Mouse (Mus musculus) ES-E14 (cell line): Measurements from ENCODE around the gene Slit3. TPM values are rescaled to one million over a fixed set of nuclear protein-coding genes. Genes with fewer than 3 reads are reported as not detected.

Source experiments
- DNase-seq: peaks from one replicate; pipeline ENCODE4 v3.0.0-alpha.2; 2013; ENCODE audit warnings: low read depth, low spot score
- H3K27ac ChIP-seq: 2 replicates; pipeline ENCODE4 v1.5.1; 2012; ENCODE audit warnings: low read depth, mild to moderate bottlenecking, low read length, moderate library complexity, mixed read lengths; ENCODE audit not compliant: poor library complexity, insufficient read depth, severe bottlenecking
- H3K36me3 ChIP-seq: 2 replicates; pipeline ENCODE4 v1.6.1; 2012; ENCODE audit warnings: mild to moderate bottlenecking, low read length, moderate library complexity, mixed read lengths; ENCODE audit not compliant: control insufficient read depth, poor library complexity, insufficient read depth, severe bottlenecking
- H3K4me1 ChIP-seq, 2 experiments: fragments of 150-350 bp in 1 of 2; sonication (generic) in 1 of 2; 2 replicates each; pipeline ENCODE4 v1.6.1; 2012; ENCODE audit warnings: low read length in 2 of 2, mild to moderate bottlenecking in 1 of 2, mixed read lengths in 1 of 2; ENCODE audit not compliant: control insufficient read depth in 2 of 2, insufficient read depth in 2 of 2, poor library complexity in 1 of 2
- H3K4me3 ChIP-seq, 2 experiments: fragments of 150-350 bp in 1 of 2; sonication (generic) in 1 of 2; 2 replicates each; pipeline ENCODE4 v1.5.1; 2012; ENCODE audit warnings: low read length in 2 of 2, low read depth in 1 of 2, mild to moderate bottlenecking in 1 of 2, mixed read lengths in 1 of 2; ENCODE audit not compliant: insufficient read depth in 1 of 2, poor library complexity in 1 of 2, severe bottlenecking in 1 of 2
- H3K9ac ChIP-seq: 2 replicates; pipeline ENCODE4 v1.6.1; 2012; ENCODE audit warnings: low read depth, mild to moderate bottlenecking, low read length, mixed read lengths; ENCODE audit not compliant: poor library complexity, insufficient read depth, severe bottlenecking
- H3K9me3 ChIP-seq: fragments of 150-350 bp; sonication (generic); 2 replicates; pipeline ENCODE4 v1.6.1; 2012; ENCODE audit warnings: low read depth, mild to moderate bottlenecking, low read length; ENCODE audit not compliant: control insufficient read depth, insufficient read depth
- CHD2 ChIP-seq: IDR thresholded peaks from 2 replicates; pipeline ENCODE4 v1.6.1; 2014; ENCODE audit warnings: mild to moderate bottlenecking, low read depth, low read length, inconsistent platforms
- HCFC1 ChIP-seq: IDR thresholded peaks from 2 replicates; pipeline ENCODE4 v1.6.1; 2012; ENCODE audit warnings: low read length, inconsistent platforms, borderline replicate concordance; ENCODE audit not compliant: insufficient read depth
- MAFK ChIP-seq: IDR thresholded peaks from 2 replicates; pipeline ENCODE4 v1.6.1; 2014; ENCODE audit warnings: mild to moderate bottlenecking, low read depth, low read length, inconsistent platforms; ENCODE audit not compliant: insufficient read depth
- ZC3H11A ChIP-seq: IDR thresholded peaks from 2 replicates; pipeline ENCODE4 v1.6.1; 2012; ENCODE audit warnings: low read depth, mild to moderate bottlenecking, inconsistent platforms, low read length, borderline replicate concordance
- ZNF384 ChIP-seq: IDR thresholded peaks from 2 replicates; pipeline ENCODE4 v1.6.1; 2012; ENCODE audit warnings: low read depth, low read length, inconsistent platforms
- in situ Hi-C, 2 experiments: fragments of 600-800 bp; cut with MboI; formaldehyde crosslinking; loops; one replicate each; pipeline ENCODE4 v1.15.1; 2025; ENCODE audit warnings: low sequenced_read_pairs in 2 of 2, inconsistent platforms in 1 of 2; ENCODE audit not compliant: unreplicated experiment in 2 of 2
- total RNA-seq: library from RNA; depleted of rRNA; stranded (reverse); fragments of 300-350 nt; gene quantifications from 2 replicates; pipeline ENCODE4 v1.2.3, GENCODE M21; 2012

Slit3 gene
- total RNA-seq, 1 experiment = 3.7 TPM

DNA sequence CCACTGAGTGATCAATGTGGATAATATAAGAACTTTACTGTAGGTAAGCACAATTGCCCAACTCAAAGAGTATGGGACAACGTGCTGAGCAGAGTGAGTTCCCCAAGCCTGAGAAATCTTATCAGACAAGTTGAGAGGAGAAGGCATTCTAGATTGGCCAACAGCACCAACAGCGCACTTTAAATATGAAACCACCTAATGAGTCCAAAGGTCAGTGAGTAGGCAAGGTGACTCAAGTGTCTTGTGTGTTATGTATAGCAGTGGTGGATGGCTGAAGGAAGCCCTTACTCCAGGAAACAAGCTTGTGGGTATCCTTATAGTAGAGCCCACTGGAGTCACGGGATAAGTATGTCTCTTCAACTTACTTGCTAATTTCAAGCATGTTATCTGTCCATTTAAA is 38.7 kb upstream of the Slit3 start:
- in situ Hi-C loops = no loop called here
- Histone ChIP-seq H3K9me3 (no peaks in the 10 kb centered on the region), H3K9ac (no peak overlapping the region), H3K27ac (no peak overlapping the region), H3K4me3 (no peak overlapping the region), H3K4me1 (peaks cover 0 to 3% of the 10 kb centered on the region in 2 experiments; a peak in 1 of 4 replicates), H3K36me3 (no peaks in the 10 kb centered on the region)
- DNase-seq = no peak
- TF ChIP-seq ZNF384 = no peak
- no peak for TF ChIP-seq MAFK
- TF ChIP-seq HCFC1 = no peak
- TF ChIP-seq CHD2 = no peak
- no peak for TF ChIP-seq ZC3H11A

DNA sequence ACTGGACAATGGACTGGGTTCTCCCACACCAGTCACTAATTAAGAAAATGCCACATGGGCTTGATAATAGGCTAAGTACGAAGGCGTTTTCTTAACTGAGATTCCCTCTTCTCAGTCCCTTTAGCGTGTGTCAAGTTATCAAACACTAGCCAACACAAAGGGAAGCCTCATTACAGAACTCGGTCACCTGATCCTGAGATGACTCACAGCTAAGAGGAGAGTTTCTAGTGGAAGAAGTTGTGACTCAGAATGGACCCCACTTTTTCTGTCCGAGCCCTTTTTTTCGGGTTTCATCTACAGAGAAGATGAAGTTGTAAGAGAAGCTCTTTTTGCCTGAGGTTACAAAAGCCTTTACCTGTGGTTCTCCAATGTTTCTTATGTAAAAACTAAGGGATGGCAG is 38.0 kb upstream of the Slit3 start:
- Histone ChIP-seq H3K4me1 (peaks cover 0 to 3% of the 10 kb centered on the region in 2 experiments; a peak in 1 of 4 replicates), H3K9ac (no peak overlapping the region), H3K4me3 (no peak overlapping the region), H3K9me3 (no peaks in the 10 kb centered on the region), H3K36me3 (no peaks in the 10 kb centered on the region), H3K27ac (no peak overlapping the region)
- in situ Hi-C loops = no loop called here
- no peak for TF ChIP-seq MAFK
- TF ChIP-seq ZNF384 = no peak
- no peak for TF ChIP-seq HCFC1
- no peak for TF ChIP-seq CHD2
- TF ChIP-seq ZC3H11A = no peak
- no peak for DNase-seq

DNA sequence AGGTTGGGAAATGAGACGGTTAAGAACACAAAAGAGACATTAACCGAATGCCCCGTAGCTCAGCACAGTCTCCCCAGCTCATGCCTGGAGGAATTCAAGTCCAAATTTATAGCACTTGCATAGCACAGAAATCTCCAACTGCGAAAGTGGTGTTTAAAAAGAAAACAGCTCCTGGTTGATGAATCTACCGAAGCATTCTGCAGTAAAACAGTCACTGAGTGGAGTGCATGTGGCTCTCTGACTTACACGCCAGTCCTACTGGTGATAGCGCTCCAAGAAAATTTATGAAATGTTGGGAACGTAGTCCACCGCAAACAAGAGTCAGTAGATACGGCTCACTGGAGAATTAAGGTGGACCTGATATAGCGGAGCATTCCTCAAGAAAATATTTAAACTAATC is 35.7 kb upstream of the Slit3 start:
- DNase-seq = no peak
- peaks cover 0 to 3% of the 10 kb centered on the region in 2 experiments; a peak in 1 of 4 replicates for H3K4me1 ChIP-seq
- no peak overlapping the region for H3K9ac ChIP-seq
- H3K36me3 ChIP-seq = no peaks in the 10 kb centered on the region
- H3K4me3 ChIP-seq = no peak overlapping the region
- no peaks in the 10 kb centered on the region for H3K9me3 ChIP-seq
- in situ Hi-C loops = no loop called here
- no peak overlapping the region for H3K27ac ChIP-seq
- TF ChIP-seq HCFC1 (no peak), MAFK (no peak), ZNF384 (no peak), CHD2 (no peak), ZC3H11A (no peak)

DNA sequence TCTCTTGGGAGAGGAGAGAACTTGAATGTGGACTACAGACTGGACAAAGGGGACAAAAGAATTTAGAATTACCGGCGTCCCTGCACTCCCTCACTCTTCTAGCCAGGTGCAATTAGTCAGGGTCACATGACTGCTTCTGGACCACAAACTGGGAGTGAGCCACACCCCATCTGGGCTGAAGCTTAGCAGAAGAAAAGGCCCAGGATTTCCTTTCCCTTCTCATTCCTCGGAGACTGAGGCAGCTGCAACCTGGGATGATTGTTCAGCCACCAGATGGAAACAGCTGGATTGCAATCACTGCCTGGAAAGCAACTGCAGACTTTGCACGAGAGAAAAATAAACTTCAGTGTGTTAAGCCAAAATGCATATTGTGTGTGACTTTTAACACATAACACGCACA is 35.0 kb upstream of the Slit3 start:
- in situ Hi-C loops = no loop called here
- H3K27ac ChIP-seq = no peak overlapping the region
- H3K9ac ChIP-seq = no peak overlapping the region
- no peaks in the 10 kb centered on the region for H3K9me3 ChIP-seq
- no peaks in the 10 kb centered on the region for H3K36me3 ChIP-seq
- peaks cover 0 to 3% of the 10 kb centered on the region in 2 experiments; a peak in 1 of 4 replicates for H3K4me1 ChIP-seq
- TF ChIP-seq MAFK (no peak), ZNF384 (no peak), ZC3H11A (no peak), CHD2 (no peak), HCFC1 (no peak)
- no peak overlapping the region for H3K4me3 ChIP-seq
- DNase-seq = no peak

DNA sequence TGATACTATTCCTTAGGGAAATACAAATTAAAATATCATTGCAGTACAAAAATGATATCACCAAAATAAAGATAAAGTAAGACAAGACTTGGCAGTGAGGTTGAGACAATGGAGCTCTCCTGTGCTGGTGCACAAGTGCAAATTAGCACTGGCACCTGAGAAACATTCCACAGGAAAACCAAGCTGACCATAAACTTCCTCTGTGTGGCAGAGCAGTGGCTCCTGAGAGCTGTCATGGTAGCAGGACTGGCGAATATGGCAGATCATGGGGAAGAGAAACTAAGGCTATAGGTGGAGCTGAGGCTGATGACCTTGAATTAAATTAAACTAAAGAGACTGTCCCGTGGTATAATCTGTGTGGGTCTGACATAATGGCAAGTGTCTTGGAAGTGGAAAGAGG is 33.6 kb upstream of the Slit3 start:
- no peak overlapping the region for H3K27ac ChIP-seq
- H3K36me3 ChIP-seq = no peaks in the 10 kb centered on the region
- TF ChIP-seq ZNF384 (no peak), ZC3H11A (no peak), HCFC1 (no peak), MAFK (no peak), CHD2 (no peak)
- no peaks in the 10 kb centered on the region for H3K9me3 ChIP-seq
- no peak for DNase-seq
- H3K4me1 ChIP-seq = peaks cover 0 to 3% of the 10 kb centered on the region in 2 experiments; a peak in 1 of 4 replicates
- no peak overlapping the region for H3K9ac ChIP-seq
- no peak overlapping the region for H3K4me3 ChIP-seq
- in situ Hi-C loops = no loop called here
